ENCODE assay signal across 26 mouse cellular contexts in the genomic region with DNA sequence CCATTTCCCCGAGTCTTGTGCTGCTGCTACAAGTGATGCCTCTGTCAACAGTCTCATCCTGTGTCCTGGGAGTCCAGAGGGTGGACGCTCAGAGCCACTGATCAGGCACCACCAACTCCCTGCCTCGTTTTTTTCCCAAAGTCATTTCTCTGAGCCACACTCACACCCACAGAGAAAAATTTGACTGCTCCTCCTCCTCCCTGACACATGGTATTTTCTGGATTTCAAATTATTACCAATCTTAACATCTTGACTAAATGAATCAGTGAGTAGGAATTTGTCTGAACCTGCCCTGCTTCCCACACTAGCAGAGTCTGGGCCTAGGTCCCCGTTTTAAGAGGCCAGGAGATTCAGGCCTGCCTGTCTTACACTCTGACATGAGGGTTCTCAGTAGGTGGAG. TPM values are rescaled to one million over a fixed set of nuclear protein-coding genes. Genes with fewer than 3 reads are reported as not detected.
"Had no signal": no experiment of that assay in that cellular context is flagged by ENCODE, and none has a peak within 500 bp of the region (broad histone marks: within the 10 kb centered on the region; RNA-seq: fewer than 3 reads in every experiment).

No protein-coding gene starts in this region.

- H3K27me3 ChIP-seq: hindbrain, embryonic 12.5 days; intestine, embryonic 15.5 days had no signal

- H3K27ac ChIP-seq: heart, embryonic 13.5 days; heart, embryonic 15.5 days; hindbrain, embryonic 10.5 days; hindbrain, embryonic 12.5 days; hindbrain, embryonic 14.5 days; intestine, embryonic 15.5 days; limb, embryonic 12.5 days; liver, embryonic 12.5 days; liver, embryonic 14.5 days had no signal

- H3K36me3 ChIP-seq: heart, embryonic 13.5 days; heart, embryonic 15.5 days; hindbrain, embryonic 10.5 days; hindbrain, embryonic 12.5 days; intestine, embryonic 15.5 days; limb, embryonic 12.5 days; liver, embryonic 12.5 days had no signal

- H3K4me3 ChIP-seq: heart, embryonic 13.5 days; heart, embryonic 15.5 days; hindbrain, embryonic 10.5 days; hindbrain, embryonic 12.5 days; intestine, embryonic 15.5 days; limb, embryonic 12.5 days; liver, embryonic 12.5 days had no signal

- H3K9me3 ChIP-seq: heart, embryonic 13.5 days; heart, embryonic 15.5 days; hindbrain, embryonic 10.5 days; hindbrain, embryonic 12.5 days; intestine, embryonic 15.5 days; limb, embryonic 12.5 days; liver, embryonic 12.5 days had no signal

- DNase-seq: gastrocnemius, postnatal 14 days; heart, adult 18-20 months; heart, postnatal 14 days; heart, postnatal 36 days; kidney, adult 18-20 months; kidney, adult 8-10 months; kidney, postnatal 10 days; kidney, postnatal 25 days; kidney, postnatal 4 days; layer of hippocampus, adult 9-11 months; left cerebral cortex, postnatal 4 days; liver; lung, adult 18-20 months had no signal

RNA-seq across cellular contexts. Expression of gene Mybph, which starts 1.2 kb away (rescaled TPM):
- total RNA-seq: granulocyte monocyte progenitor cell, adult 5-6 weeks; heart, adult 18-20 months; heart, postnatal 14 days; heart, postnatal 36 days; left cerebral cortex, postnatal 10 days had no signal
- polyA plus RNA-seq: inflammation-experienced regulatory T-cells, adult 6 months; intestine, postnatal 0 days had no signal

RNA-seq across cellular contexts. Expression of gene Adora1, which starts 43.2 kb away (rescaled TPM):
- total RNA-seq: granulocyte monocyte progenitor cell, adult 5-6 weeks had no signal
- polyA plus RNA-seq: inflammation-experienced regulatory T-cells, adult 6 months had no signal
